Mouse (Mus musculus) CH12.LX (cell line): ENCODE measurements around the gene Vmo1.

ENCODE experiments used
- CHD1 ChIP-seq: IDR thresholded peaks from 2 replicates; pipeline ENCODE4 v1.6.1; 2012; ENCODE audit warnings: low read depth, low read length, improper control_type of control experiment, inconsistent platforms
- ZKSCAN1 ChIP-seq: IDR thresholded peaks from 2 replicates; pipeline ENCODE4 v1.6.1; 2012; ENCODE audit warnings: low read depth, inconsistent platforms, low read length, improper control_type of control experiment, borderline replicate concordance

GRCm38 (mm10) chr11:70472716-70473115 lies 41.7 kb downstream of the Vmo1 start:
- TF ChIP-seq ZKSCAN1 (no peak), CHD1 (no peak)
